Mouse (Mus musculus): ENCODE measurements around the gene Ncam2.

Gene Ncam2

GRCm38 (mm10) chr16:81200201-81201071 is at the start of gene Ncam2:
TSS of gene Ncam2 (plus strand) at chr16:81200697.
- peak; percentile 45 to 74 for DNase-seq (ENCODE audit: low spot score in 2 of 2)

- DNase-seq (ENCODE audit: low spot score in 2 of 2), result no peak
Observed at GRCm38 (mm10) chr16:81170828-81171227, 29.7 kb upstream of the Ncam2 start.

- DNase-seq (ENCODE audit: low spot score in 2 of 2), result peak; percentile 47 to 62
Observed at GRCm38 (mm10) chr16:81175302-81175943, 25.1 kb upstream of the Ncam2 start.

GRCm38 (mm10) chr16:81179801-81180200 is 20.7 kb upstream of the Ncam2 start:
- DNase-seq (ENCODE audit: low spot score in 2 of 2), result no peak

- DNase-seq (ENCODE audit: low spot score in 2 of 2), result no peak
Observed at GRCm38 (mm10) chr16:81187579-81188179, 12.8 kb upstream of the Ncam2 start.

- DNase-seq (ENCODE audit: low spot score in 2 of 2), result no peak
Observed at GRCm38 (mm10) chr16:81191621-81192020, 8.9 kb upstream of the Ncam2 start.

GRCm38 (mm10) chr16:81192607-81193006 is 7.9 kb upstream of the Ncam2 start:
- DNase-seq (ENCODE audit: low spot score in 2 of 2), result no peak

GRCm38 (mm10) chr16:81199467-81199866 is 1.0 kb upstream of the Ncam2 start:
- no peak for DNase-seq (ENCODE audit: low spot score in 2 of 2)

GRCm38 (mm10) chr16:81201471-81201870 is 974 bp downstream of the Ncam2 start:
- DNase-seq (ENCODE audit: low spot score in 2 of 2), result no peak

GRCm38 (mm10) chr16:81201992-81202391 is 1.5 kb downstream of the Ncam2 start:
- DNase-seq (ENCODE audit: low spot score in 2 of 2), result peak; percentile 51 to 68

GRCm38 (mm10) chr16:81202721-81203161 is 2.2 kb downstream of the Ncam2 start:
- peak; percentile 19 to 36 for DNase-seq (ENCODE audit: low spot score in 2 of 2)

- no peak for DNase-seq (ENCODE audit: low spot score in 2 of 2)
Observed at GRCm38 (mm10) chr16:81204405-81205034, 4.0 kb downstream of the Ncam2 start.

- DNase-seq (ENCODE audit: low spot score in 2 of 2), result no peak
Observed at GRCm38 (mm10) chr16:81221176-81221575, 20.7 kb downstream of the Ncam2 start.

GRCm38 (mm10) chr16:81223841-81224240 is 23.3 kb downstream of the Ncam2 start:
- no peak for DNase-seq (ENCODE audit: low spot score in 2 of 2)

GRCm38 (mm10) chr16:81224253-81224652 is 23.8 kb downstream of the Ncam2 start:
- DNase-seq (ENCODE audit: low spot score in 2 of 2), result no peak

- DNase-seq (ENCODE audit: low spot score in 2 of 2), result no peak
Observed at GRCm38 (mm10) chr16:81254875-81255274, 54.4 kb downstream of the Ncam2 start.

- no peak for DNase-seq (ENCODE audit: low spot score in 2 of 2)
Observed at GRCm38 (mm10) chr16:81260429-81260828, 59.9 kb downstream of the Ncam2 start.

- DNase-seq (ENCODE audit: low spot score in 2 of 2), result no peak
Observed at GRCm38 (mm10) chr16:81273597-81274360, 73.3 kb downstream of the Ncam2 start.

- DNase-seq (ENCODE audit: low spot score in 2 of 2), result peak in 1 of 2 experiments; percentile 34
Observed at GRCm38 (mm10) chr16:81284241-81284640, 83.7 kb downstream of the Ncam2 start.

- DNase-seq (ENCODE audit: low spot score in 2 of 2), result no peak
Observed at GRCm38 (mm10) chr16:81284859-81285837, 84.7 kb downstream of the Ncam2 start.

Measured in frontal cortex, postnatal 10 days (tissue).